Mouse (Mus musculus): ENCODE results near the gene Aldob. TPM values are rescaled to one million over a fixed set of nuclear protein-coding genes. Genes with fewer than 3 reads are reported as not detected.
A peak's percentile ranks its signal among the peaks of the same experiment; 100 is the strongest.

Aldob gene
- polyA plus RNA-seq, 1 experiment, result not detected

DNA sequence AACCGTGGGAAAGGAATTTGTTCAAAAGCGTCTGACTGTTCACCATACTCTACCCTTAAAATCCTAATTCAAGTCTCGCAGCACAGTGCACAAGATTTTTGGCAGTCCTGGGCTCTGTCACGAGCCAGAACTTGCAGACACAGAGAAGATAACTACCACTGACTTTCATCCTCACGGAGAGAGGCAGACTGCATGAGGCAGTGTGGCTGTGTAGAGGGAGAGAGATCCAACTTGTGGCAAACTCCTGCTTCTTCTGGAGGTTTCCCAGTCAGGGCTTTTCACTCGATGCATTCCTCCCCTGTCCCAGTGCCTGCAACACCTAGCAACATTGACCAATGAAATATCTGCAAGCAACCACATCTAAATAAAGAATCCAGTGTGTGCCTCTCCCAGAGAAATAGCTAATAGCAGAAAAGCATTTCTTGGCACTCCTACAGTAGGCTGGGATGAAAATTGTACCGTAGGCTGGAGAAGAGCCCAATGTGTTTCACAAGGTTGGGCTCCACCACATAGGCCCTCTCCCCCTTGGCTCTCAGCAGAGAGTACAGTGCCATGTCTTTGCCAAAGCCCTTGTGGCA lies 36.3 kb upstream of the Aldob start:
- Histone ChIP-seq H3K4me2 (ENCODE audit: low read depth) (no peak overlapping the region), H3K36me3 (ENCODE audit: control insufficient read depth, insufficient read depth) (no peaks in the 10 kb centered on the region), H3K79me2 (ENCODE audit: control insufficient read depth, insufficient read depth) (no peaks in the 10 kb centered on the region), H3ac (ENCODE audit: control insufficient read depth, insufficient read length) (no peak overlapping the region), H3K4me3 (no peak overlapping the region), H3K27me3 (ENCODE audit: control insufficient read depth, insufficient read depth, insufficient read length) (peaks cover 7% of the 10 kb centered on the region)
- TF ChIP-seq TCF12 (IDR thresholded peaks at IDR 0.05; ENCODE audit: insufficient read depth, poor library complexity, severe bottlenecking) (no peak), REST (IDR thresholded peaks at IDR 0.05; ENCODE audit: insufficient read depth, insufficient read length) (no peak), MYOD1 (IDR thresholded peaks at IDR 0.05; ENCODE audit: control insufficient read depth in 1 of 3, insufficient read length in 2 of 3, low read depth in 2 of 3) (no peak), TCF3 (IDR thresholded peaks at IDR 0.05; ENCODE audit: insufficient read length, low read depth) (no peak), E2F4 (IDR thresholded peaks at IDR 0.05; ENCODE audit: insufficient read depth) (no peak), POLR2AphosphoS2 (IDR thresholded peaks at IDR 0.05; ENCODE audit: insufficient read length, low read depth) (no peak), MYOG (IDR thresholded peaks at IDR 0.05; ENCODE audit: control insufficient read depth in 1 of 3, insufficient read depth in 1 of 3, insufficient read length in 2 of 3, low read depth in 2 of 3) (no peak), USF1 (IDR thresholded peaks at IDR 0.05; ENCODE audit: low read depth) (no peak), CEBPB (IDR thresholded peaks at IDR 0.05; ENCODE audit: insufficient read depth, poor library complexity, severe bottlenecking) (no peak), POLR2A (IDR thresholded peaks at IDR 0.05; ENCODE audit: insufficient read length, low read depth) (no peak), SRF (IDR thresholded peaks at IDR 0.05; ENCODE audit: control insufficient read depth, insufficient read length, low read depth) (no peak)

DNA sequence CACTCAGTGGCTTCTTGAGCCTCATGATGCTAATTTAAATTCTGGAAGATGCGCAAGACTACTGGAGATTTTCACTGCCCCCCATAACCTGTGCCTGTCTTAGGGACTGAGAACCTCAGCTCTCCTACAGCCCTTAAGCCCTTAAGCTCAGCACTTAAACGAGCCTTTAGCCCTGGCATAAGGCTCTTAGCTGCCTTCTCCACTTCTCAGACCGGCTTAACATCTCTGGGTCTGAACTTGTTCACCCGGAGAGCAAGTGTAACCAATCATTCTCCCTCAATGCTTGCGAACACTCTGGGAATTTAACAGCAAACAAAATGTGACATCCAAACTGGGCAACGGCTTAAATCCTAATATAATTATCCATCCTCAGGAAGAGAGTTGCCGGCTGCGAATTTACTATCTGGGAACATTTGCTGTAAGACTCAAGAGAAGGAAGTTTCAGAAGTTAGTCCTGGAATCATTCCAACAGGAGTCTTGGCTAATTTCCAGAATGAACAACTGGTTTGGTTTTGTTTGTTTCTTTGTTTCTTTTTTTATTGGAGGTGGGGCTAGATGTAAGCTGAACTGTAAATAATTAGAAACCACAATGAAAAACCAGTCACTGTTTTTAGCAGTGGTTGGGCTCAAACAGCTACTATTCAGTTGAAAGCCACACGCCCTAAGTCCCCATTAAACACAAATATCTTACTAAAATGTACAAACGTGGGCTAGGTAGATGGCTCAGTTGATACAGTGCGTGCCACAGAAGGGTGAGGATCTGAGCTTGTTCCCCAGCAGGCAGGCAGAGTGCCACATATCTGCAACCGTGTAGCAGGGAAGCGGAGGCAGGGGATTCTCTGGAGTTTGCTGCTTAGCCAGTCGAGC lies 34.9 kb upstream of the Aldob start:
- no peaks in the 10 kb centered on the region for H3K79me2 ChIP-seq (ENCODE audit: control insufficient read depth, insufficient read depth)
- TF ChIP-seq REST (IDR thresholded peaks at IDR 0.05; ENCODE audit: insufficient read depth, insufficient read length) (no peak), TCF3 (IDR thresholded peaks at IDR 0.05; ENCODE audit: insufficient read length, low read depth) (no peak)
- H3K4me3 ChIP-seq, result no peak overlapping the region
- H3K36me3 ChIP-seq (ENCODE audit: control insufficient read depth, insufficient read depth), result no peaks in the 10 kb centered on the region
- H3ac ChIP-seq (ENCODE audit: control insufficient read depth, insufficient read length), result no peak overlapping the region
- H3K4me2 ChIP-seq (ENCODE audit: low read depth), result peak overlapping the region; percentile 42
- H3K27me3 ChIP-seq (ENCODE audit: control insufficient read depth, insufficient read depth, insufficient read length), result no peaks in the 10 kb centered on the region

DNA sequence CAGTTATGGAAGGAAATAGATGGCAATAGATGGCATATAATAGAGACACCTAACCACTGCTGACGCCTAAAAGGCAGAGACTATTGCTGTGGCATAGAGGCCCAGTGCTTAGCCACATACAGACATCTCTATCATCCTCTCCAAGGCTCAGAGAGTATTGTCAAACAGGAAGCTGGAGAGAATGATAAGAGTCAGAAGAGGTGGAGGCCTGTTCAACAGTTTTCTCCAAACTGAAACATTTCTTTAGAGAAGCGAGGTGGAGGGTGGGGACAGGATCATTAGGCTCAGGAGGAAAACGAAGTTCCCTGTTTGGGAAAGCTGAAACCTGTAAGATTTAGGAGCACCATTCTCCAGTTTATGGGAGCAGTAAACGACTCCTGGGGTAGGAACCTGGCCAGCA lies 31.9 kb upstream of the Aldob start:
- Histone ChIP-seq H3K79me2 (ENCODE audit: control insufficient read depth, insufficient read depth) (no peaks in the 10 kb centered on the region), H3ac (ENCODE audit: control insufficient read depth, insufficient read length) (no peak overlapping the region), H3K4me3 (no peak overlapping the region), H3K27me3 (ENCODE audit: control insufficient read depth, insufficient read depth, insufficient read length) (no peaks in the 10 kb centered on the region), H3K36me3 (ENCODE audit: control insufficient read depth, insufficient read depth) (no peaks in the 10 kb centered on the region), H3K4me2 (ENCODE audit: low read depth) (no peak overlapping the region)
- no peak for TF ChIP-seq MYOD1 (IDR thresholded peaks at IDR 0.05; ENCODE audit: control insufficient read depth in 1 of 3, insufficient read length in 2 of 3, low read depth in 2 of 3)
- no peak for TF ChIP-seq MYOG (IDR thresholded peaks at IDR 0.05; ENCODE audit: control insufficient read depth in 1 of 3, insufficient read depth in 1 of 3, insufficient read length in 2 of 3, low read depth in 2 of 3)
- TF ChIP-seq REST (IDR thresholded peaks at IDR 0.05; ENCODE audit: insufficient read depth, insufficient read length), result no peak
- no peak for TF ChIP-seq SRF (IDR thresholded peaks at IDR 0.05; ENCODE audit: control insufficient read depth, insufficient read length, low read depth)
- no peak for TF ChIP-seq E2F4 (IDR thresholded peaks at IDR 0.05; ENCODE audit: insufficient read depth)
- TF ChIP-seq MAX (IDR thresholded peaks at IDR 0.05; ENCODE audit: low read depth), result no peak
- TF ChIP-seq TCF3 (IDR thresholded peaks at IDR 0.05; ENCODE audit: insufficient read length, low read depth), result no peak
- no peak for TF ChIP-seq CEBPB (IDR thresholded peaks at IDR 0.05; ENCODE audit: insufficient read depth, poor library complexity, severe bottlenecking)
- no peak for TF ChIP-seq POLR2A (IDR thresholded peaks at IDR 0.05; ENCODE audit: insufficient read length, low read depth)
- TF ChIP-seq POLR2AphosphoS2 (IDR thresholded peaks at IDR 0.05; ENCODE audit: insufficient read length, low read depth), result no peak

DNA sequence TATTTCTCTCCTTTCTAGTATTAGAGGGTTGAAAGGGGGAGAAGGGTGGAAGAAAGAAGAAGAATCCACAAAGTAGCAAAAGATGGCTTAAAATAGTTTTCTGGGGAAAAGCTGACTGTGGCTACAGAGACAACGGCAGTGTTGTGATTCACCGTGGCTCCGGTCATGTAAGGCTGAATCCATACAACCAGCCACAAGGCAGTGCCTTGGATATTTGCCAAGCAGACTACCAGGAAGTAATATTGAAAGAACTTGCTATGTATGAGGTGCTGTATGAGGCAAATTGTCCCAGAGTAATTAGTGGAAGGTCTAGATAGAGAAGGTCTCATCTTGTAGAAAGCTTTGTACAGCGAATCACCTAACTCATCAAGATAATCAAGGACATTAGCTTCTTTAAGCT lies 22.8 kb upstream of the Aldob start:
- Histone ChIP-seq H3K4me2 (ENCODE audit: low read depth) (no peak overlapping the region), H3ac (ENCODE audit: control insufficient read depth, insufficient read length) (no peak overlapping the region), H3K79me2 (ENCODE audit: control insufficient read depth, insufficient read depth) (no peaks in the 10 kb centered on the region), H3K27me3 (ENCODE audit: control insufficient read depth, insufficient read depth, insufficient read length) (no peaks in the 10 kb centered on the region), H3K36me3 (ENCODE audit: control insufficient read depth, insufficient read depth) (no peaks in the 10 kb centered on the region), H3K4me3 (no peak overlapping the region)
- TF ChIP-seq POLR2A (IDR thresholded peaks at IDR 0.05; ENCODE audit: insufficient read length, low read depth) (no peak), MYOG (IDR thresholded peaks at IDR 0.05; ENCODE audit: control insufficient read depth in 1 of 3, insufficient read depth in 1 of 3, insufficient read length in 2 of 3, low read depth in 2 of 3) (no peak), MAX (IDR thresholded peaks at IDR 0.05; ENCODE audit: low read depth) (no peak), E2F4 (IDR thresholded peaks at IDR 0.05; ENCODE audit: insufficient read depth) (no peak), POLR2AphosphoS2 (IDR thresholded peaks at IDR 0.05; ENCODE audit: insufficient read length, low read depth) (no peak), CEBPB (IDR thresholded peaks at IDR 0.05; ENCODE audit: insufficient read depth, poor library complexity, severe bottlenecking) (no peak), SRF (IDR thresholded peaks at IDR 0.05; ENCODE audit: control insufficient read depth, insufficient read length, low read depth) (no peak), REST (IDR thresholded peaks at IDR 0.05; ENCODE audit: insufficient read depth, insufficient read length) (no peak), MYOD1 (IDR thresholded peaks at IDR 0.05; ENCODE audit: control insufficient read depth in 1 of 3, insufficient read length in 2 of 3, low read depth in 2 of 3) (no peak)

DNA sequence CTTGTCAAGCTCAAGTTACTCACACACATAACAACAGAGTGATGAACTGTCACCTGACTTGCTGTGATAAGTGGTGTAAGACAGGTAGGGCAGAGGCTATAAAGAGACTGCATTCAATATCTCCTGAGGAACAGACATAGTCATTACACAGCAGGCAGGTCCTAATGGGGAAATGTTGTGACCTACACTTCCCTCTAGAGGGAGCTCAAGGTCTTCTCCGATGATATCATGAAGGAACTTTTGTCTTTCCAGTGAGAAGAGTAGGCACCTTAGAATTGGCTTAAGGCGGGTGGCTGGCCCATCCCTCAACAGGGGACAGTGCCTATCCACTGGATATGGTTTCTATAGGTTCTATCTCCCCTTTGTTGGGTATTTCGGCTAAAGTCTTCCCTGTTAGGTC lies 18.3 kb upstream of the Aldob start:
- Histone ChIP-seq H3ac (ENCODE audit: control insufficient read depth, insufficient read length) (no peak overlapping the region), H3K4me3 (no peak overlapping the region), H3K4me2 (ENCODE audit: low read depth) (no peak overlapping the region), H3K79me2 (ENCODE audit: control insufficient read depth, insufficient read depth) (no peaks in the 10 kb centered on the region), H3K36me3 (ENCODE audit: control insufficient read depth, insufficient read depth) (no peaks in the 10 kb centered on the region), H3K27me3 (ENCODE audit: control insufficient read depth, insufficient read depth, insufficient read length) (no peaks in the 10 kb centered on the region)
- no peak for TF ChIP-seq SRF (IDR thresholded peaks at IDR 0.05; ENCODE audit: control insufficient read depth, insufficient read length, low read depth)
- TF ChIP-seq MYOG (IDR thresholded peaks at IDR 0.05; ENCODE audit: control insufficient read depth in 1 of 3, insufficient read depth in 1 of 3, insufficient read length in 2 of 3, low read depth in 2 of 3), result no peak
- no peak for TF ChIP-seq TCF12 (IDR thresholded peaks at IDR 0.05; ENCODE audit: insufficient read depth, poor library complexity, severe bottlenecking)
- no peak for TF ChIP-seq MYOD1 (IDR thresholded peaks at IDR 0.05; ENCODE audit: control insufficient read depth in 1 of 3, insufficient read length in 2 of 3, low read depth in 2 of 3)
- no peak for TF ChIP-seq CEBPB (IDR thresholded peaks at IDR 0.05; ENCODE audit: insufficient read depth, poor library complexity, severe bottlenecking)
- TF ChIP-seq MAX (IDR thresholded peaks at IDR 0.05; ENCODE audit: low read depth), result no peak
- TF ChIP-seq REST (IDR thresholded peaks at IDR 0.05; ENCODE audit: insufficient read depth, insufficient read length), result no peak
- TF ChIP-seq E2F4 (IDR thresholded peaks at IDR 0.05; ENCODE audit: insufficient read depth), result no peak
- TF ChIP-seq POLR2A (IDR thresholded peaks at IDR 0.05; ENCODE audit: insufficient read length, low read depth), result no peak
- TF ChIP-seq TCF3 (IDR thresholded peaks at IDR 0.05; ENCODE audit: insufficient read length, low read depth), result no peak
- no peak for TF ChIP-seq USF1 (IDR thresholded peaks at IDR 0.05; ENCODE audit: low read depth)

All from myocyte (in vitro differentiated cells).